Mouse (Mus musculus) lung, postnatal 14 days (tissue): ENCODE measurements at regions not wholly inside any gene's neighbourhood (a gene's known extent, or its start where the extent isn't known, plus 50 kb on each side); places are given as distances from the start of the nearest gene placed in this dataset.

Experiments
- DNase-seq: peaks from one replicate; pipeline ENCODE4 v3.0.0; 2021

DNA sequence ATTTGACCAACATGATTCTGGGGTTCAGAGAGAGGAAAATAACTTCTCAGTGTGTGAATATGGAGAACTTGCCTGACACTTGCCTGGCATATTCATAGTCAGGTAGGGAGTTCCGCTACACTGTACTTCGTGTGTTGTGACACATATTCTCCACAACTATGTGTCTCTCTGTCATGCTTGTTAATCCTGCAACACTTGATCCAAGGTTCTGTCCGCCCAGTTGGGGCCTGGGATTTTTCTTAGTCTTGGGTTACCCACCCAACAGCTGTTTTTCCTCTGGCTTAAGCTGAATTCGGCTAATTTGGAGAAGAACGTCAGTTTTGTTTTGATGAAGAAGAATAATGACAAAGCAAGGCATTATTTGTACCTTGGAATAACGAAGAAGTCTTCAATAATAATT is 168.8 kb upstream of the Tnp1 start:
- DNase-seq, result no peak

DNA sequence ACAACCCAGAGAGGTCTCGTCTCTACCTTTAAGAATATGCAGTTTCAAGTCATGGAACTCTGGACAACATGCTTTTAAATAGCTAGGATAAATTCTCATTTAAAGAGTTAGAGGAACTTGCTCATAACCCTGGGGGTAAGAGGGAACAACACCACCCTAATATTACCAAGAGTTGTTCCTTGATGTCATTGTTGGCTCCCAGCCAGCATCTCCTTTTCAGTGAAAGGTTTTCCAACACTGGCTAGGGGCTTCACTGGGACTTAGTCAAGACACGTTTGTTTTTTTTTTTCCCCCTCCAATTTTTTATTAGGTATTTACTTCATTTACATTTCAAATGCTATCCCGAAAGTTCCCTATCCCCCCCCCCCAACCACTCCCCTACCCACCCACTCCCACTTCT is 163.1 kb upstream of the Tnp1 start:
- DNase-seq, result no peak

DNA sequence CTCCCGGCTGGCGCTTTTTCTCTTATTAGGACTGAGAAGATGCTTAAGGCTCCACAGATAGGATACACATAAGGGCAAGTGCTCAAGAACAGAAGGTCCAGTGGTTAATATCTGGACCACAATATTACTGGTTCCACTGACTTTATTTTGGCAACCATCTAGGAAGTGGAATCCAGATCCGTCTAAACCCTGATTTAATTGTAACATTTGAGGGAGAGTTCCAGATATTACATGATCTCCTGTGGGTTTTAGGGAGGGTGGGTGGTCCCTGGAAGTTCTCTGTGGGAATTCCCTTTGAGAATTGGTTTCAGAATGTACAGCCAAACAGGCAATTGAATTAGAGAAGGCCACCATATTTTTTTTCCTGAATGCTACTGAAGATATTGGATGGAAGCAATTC is 161.4 kb upstream of the Tnp1 start:
- DNase-seq, result no peak

DNA sequence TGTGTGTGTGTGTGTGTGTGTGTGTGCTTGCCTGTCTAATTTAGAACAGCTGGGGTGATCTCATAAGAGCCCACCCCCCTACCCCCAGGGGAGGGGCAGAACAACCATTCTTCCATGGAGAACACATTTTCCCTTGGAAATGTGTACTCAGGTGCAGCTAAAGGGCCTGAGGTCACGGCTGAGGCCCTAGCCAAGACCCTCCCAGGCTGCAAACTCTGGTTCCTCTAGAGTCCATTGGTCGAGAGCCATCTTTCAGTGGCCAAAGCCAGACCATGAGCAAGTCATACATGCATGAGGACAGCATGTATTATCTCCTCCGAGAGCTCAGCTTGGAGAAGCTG is 154.9 kb upstream of the Tnp1 start:
- DNase-seq, result no peak

DNA sequence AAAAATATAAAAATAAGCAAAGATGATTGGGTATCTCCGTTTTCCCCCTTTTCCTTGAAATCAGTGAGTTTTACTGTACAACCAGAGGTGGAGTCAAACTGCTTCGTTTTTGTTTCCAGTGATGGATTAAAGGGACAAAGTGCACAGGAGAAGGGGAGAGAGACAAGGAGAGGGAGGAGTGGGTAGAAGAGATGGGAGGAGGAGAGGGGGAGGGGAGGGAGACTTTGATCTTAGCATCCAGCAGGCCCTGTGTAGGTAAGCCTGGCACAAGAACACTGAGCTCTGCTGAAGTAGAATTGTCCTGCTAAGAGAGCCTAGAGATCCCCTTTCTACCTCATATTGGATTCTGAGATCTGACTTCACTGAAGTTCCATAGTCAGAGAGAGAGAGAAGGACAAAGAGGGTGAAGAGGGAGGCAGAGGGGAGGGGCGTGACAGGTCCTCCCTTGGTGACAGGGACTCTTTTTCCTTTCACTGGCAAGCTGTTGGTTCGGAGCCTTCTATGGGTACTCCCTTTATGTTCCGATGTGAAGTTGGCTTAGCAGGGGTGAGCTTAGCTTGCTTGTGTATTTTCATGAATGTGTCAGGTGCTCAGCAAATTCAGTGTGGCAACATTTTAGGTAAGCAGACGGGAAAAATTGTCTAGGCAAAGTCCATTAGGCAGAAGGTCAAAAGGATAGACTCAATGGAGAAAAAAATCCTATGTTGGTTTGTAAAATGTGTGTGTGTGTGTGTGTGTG is 154.4 kb upstream of the Tnp1 start:
- no peak for DNase-seq

DNA sequence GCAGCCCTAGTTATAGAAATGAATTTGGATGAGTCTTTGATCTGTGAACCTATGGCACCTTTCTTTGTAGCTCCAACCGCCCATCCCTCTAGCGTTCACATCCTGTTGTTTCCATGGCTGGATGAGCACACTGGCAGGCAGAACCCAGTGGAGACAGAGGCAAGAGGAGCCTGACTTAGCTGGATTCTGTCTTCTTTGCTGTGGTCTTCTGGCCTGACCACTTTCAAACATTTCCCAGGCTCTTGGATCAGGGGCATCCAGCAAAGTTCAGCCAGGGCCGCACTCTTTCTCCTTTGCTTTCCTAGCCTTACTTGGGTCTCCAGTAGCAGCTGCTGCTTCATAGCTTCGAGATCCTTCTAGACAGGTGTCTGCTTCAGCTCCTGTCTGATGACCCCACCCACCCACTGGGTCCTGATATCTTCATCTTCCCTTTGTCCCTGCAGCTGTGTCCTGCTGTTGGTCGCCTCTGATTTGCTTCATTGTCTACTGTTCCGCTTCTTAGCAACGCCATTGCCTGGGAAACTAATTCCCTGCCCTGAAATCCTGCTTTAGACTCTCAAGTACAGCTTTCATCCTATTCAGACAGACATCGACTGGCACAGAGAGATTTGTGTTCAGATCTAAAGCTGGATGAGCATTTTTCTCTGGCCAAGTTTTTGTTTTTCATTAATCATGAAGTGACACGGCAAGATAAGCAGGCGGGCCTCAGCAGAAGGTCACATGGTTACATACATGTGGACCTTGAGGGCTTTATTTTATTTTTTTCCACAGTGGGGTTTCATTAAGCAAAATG is 153.6 kb upstream of the Tnp1 start:
- no peak for DNase-seq

DNA sequence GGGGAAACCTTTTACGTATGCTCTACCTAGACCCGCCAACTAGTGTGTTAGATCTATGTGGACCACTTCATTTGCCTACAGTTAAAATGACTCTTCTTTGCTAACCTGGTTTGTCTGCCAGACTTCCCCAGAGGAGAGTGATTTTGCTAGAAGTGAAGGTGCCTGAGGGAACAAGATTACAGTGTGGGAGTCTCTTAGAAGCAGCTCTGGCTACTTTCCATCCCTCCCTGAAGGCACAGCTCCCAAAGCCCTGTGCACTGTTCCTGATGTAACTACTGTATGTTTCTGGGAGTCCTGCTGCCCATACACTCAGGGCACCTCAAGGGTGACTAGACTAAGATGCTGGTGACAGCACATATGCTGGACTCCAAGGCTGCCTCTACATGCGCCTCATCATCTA is 144.5 kb upstream of the Tnp1 start:
- no peak for DNase-seq

DNA sequence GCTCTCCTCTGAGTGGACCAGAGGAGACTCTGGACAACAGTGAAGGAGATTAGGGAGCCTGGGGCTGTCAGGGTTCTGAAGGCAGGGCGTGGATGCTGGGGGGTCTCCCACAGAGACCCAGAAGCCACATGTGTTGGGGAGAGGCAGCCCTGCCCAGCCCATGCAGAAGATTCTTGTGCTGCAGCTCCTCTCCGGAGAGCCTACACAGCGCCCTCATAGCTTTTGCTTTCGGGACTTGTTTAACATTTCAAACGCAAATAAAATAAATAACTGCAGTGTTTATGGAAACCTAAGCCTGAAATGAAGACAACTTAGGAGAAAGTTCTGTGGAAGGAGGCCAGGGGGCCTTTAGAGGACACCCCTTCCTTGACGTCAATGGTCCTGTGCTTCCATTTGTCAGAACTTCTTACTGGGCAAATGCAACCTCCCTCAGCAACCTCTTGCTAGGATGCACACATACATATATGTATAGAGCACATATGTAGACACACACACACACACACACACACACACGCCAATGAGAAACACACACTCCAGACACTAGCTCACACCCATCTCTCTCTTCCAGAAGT is 143.8 kb upstream of the Tnp1 start:
- no peak for DNase-seq

DNA sequence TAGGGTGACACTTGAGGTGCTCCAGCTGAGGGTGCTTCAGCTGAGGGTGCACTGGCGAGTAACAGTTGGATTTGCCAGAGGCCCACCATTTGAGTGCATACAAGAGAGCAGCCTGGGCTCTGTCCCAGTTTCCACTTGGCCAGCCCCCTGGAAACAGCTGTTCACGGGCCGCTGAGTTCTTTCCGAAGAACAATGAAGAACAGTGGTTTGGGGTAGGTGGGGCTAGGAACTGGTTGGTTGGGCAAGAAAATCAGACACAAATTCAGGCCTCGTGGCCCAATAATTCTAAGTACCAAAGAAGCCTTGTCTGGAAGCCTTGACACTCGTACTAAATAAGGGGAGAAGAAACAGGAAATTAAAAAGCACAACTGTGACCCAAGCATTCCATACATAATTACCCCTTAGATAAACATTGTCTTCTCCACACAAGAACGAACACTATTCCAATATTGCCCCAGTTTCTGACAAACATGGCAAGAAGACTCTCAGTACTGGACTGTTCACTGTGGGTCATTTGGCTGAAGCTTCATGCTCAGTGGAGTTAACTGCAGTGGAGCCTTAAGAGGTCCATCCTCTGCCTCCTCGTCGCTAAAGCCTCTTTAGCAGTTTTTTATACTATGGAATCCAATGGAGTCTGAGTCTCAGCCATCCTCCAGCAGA is 137.9 kb upstream of the Tnp1 start:
- DNase-seq, result peak; percentile 53

DNA sequence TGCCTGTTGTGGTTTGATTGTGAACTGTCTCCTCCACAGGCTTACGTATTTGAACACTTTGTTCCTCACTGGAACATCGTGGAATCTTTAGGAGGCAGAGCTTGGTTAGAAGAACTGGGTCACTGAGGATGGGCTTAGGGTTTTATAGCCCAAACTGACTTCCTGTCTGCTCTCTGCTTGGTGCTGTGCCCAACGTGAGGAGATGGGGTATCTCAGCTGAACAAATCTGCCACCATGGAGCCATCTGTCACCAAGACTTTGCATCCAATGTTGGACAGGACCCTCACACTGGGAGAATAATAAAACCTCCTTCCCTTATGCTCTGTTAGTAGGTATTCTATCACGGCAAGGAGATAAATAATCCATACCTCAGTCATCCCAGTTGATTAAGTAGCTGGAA is 134.2 kb upstream of the Tnp1 start:
- no peak for DNase-seq

DNA sequence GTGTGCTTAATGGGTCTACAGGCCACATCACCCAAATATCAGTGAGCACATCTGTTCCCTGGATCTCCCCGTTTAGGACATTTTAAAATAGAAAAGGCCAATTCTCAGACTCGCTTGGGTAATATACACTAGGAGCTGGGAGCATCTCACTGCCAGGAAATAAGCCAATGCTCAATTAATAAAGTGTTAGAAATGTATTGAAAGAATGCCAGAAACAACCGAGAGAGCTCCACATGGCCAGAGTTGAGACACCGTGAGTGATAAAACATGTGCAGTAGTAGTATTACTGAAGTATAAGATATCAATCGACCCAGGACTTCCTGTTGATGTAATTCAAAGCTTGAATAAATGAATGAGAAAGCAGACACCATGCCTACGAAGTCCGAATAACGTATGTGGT is 127.1 kb upstream of the Tnp1 start:
- no peak for DNase-seq

DNA sequence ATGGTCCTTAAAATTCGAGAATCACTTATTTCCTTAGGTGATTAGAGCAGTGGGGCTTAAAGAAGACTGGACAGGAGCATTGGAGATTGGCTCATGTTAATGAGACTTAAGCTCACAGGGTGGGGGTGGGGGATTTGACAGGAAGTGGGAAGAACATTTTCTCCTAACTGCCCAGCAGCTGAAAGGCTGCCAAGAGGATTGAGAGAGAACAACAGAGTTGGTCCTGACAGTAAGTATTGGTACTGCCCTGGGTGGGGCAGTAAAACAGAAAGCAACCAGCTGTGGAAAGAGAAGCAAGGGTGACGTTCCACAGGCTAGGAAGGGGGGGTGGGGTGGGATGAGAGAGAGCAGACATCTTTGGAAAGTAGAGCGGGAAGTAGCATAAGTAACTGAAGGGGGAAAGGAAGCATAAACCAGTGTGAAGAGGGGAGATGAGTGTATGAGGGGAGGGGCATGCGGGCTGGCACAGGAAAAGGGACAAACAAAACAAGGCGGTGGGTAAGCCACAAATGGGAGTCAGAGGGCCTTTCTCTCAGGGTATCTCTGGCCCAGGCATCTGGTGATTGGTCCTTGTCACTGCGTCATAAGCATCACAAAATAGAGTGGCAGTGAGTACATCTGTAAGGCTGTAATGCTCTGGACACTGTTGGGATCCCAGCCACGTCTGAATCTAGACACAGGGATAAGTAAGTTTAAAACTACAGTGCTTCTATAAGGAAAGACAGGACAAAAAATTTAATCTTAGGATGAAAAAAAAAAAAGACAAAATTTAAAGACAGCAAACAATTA is 125.0 kb upstream of the Tnp1 start:
- peak; percentile 66 for DNase-seq

DNA sequence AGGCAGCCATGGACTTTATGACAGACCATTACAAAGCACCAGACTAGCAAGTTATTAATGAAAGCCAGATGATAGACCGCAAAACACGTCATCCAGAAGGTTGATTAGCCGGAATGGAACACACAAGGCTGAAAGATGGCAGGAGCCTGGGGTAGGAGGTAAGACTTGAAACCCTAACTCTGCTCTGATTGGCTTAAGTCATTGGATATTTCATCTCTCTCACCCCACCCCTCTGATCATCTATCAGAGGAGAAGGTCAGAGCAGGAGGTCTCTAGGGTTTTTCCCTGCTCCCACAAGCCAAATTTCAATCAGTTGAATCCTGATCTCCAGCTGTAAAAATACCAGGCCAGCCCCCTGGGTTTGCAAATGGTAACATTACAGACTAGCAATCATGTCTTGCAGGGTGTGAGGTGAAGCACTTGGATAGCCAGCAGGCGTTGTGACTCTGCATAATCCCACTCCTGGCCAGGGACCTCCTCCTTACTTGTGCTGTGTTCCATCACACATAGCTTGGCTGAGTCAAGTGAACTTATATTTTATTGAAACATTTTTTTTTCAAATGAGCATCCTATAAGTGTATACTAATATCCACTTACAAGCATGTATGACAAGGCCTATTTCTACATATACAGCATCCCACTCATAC is 114.6 kb upstream of the Tnp1 start:
- no peak for DNase-seq

DNA sequence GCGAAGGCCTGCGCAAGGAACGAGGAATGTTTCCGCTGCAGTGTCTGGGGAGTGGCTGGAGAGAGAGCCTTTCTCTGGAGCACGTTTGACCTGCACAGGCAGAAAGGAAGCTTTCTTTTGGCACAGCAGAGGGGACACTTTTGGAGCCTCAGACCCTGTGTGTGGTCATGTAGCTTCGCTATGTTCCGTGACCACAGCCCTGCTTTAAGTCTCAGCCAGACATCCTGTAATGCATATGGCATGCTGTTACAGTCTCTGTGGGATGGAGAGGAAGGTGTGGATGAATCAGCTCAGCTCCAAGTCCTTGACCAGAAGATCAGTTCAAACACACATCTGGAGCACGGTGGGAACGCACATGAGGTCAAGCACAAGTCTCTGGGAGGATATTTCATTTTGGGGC is 107.3 kb upstream of the Tnp1 start:
- DNase-seq, result no peak

DNA sequence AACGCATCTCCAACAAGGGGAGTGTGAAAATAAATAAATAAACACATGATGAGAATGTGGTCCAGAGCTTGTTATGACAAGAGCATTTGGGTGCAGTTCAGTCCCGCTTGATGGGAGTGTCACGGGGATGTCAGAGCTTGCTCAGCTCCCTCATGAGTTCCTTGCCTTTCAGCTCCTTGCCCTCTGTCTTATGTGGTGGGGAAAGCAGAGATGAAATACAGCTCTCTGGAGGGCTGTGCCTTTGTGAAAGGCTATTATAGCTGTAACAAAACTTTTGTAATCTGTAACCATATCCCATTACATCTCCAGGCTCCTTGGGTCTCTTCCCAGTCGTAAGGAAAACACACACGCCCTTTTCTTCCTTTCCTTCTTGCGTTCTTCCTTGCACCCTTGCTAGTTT is 103.0 kb upstream of the Tnp1 start:
- no peak for DNase-seq

DNA sequence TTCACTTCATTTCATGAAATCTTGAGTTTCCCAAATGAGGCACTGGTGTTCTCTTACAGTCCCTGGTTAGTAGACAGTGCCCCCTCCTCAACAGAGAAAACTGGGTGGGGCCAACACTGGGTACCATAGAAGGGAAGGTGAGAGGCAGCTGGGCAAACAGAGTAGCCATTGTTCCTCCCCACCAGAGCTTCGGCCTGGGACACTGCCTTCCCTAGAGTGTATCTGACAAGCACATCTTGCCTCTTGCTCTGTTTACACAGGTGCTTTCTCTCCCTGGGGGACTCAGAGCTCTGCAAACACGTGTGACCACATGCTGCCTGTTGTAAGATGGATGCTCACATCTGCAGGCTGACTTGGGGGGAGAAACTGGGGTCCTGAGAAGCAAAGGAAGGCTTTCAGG is 100.8 kb upstream of the Tnp1 start:
- no peak for DNase-seq

DNA sequence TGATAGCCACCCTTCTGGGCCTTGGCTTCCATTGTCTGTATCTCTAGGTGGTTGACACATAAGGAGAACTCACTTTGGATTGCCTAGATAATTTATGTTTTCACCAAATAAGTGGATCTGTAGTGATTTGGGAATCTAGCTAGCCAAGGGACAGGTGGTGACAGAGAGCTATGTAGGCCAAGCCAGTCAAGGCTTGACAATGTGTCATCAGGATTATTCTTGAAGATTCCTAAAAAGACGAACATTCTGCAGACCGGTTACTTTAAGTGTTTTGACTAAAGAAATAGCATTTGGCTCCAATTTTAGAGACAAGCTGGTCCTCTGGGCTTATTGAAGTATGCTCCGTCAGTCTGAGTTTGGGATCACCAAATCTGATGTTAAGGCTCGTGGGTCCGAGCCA is 100.1 kb upstream of the Tnp1 start:
- DNase-seq, result no peak

DNA sequence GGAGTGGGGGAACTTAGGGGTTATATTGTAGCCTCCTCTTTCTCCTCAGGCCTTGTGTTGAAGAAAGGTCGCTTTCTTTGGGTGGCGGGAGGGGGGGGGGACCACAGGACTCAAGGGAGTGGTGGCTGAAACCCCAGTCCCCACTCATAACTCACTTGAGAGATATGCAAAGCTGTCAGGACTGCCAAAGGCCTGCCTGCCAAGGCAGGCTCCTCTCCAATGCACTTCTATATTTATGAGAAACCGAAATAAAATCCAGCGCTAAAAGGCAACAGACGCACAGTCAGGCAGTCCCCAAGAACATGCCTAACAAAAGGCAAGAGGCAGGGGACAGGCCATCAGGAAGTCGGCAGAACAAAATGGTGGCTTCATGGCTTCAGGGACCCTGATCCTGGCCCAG is 97.4 kb upstream of the Tnp1 start:
- DNase-seq, result peak; percentile 18

DNA sequence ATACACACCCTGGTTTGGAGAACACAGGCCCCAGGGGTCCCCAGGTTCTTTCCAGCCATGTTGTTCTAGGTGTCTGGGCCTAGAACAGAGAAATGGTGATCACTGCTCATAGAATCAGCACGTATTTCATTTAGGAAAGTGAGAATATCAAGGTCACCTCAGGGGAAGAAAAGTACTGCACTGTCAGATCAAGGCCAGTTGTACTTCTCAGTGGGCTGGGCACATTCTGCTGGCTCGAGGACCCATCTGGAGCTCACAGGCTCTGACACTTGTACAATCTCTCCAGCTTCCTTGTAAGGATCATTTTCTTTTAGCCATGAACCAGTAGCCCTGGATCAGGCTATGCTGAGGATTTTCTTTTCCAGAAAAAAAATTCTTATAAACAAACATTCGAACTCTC is 97.0 kb upstream of the Tnp1 start:
- no peak for DNase-seq

DNA sequence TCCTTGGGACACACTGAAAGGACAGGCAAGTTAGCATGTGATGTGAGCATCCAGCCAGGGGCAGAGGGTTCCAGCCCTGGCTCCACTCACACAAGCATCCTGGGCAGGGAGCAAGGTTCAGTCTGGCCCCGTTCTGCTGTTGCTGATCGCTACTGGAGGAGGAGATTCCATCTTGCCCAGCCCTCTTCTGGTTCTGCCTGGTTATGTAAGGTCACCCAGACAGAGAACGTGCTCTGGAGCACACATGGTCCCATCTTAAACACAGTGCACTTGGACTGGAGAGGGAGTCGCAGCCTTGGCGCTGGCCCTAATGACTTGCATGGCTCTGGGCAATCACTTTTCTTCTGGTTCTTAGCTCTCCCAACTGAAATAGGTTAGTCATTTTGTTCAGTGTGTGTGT is 96.2 kb upstream of the Tnp1 start:
- DNase-seq, result peak; percentile 11

DNA sequence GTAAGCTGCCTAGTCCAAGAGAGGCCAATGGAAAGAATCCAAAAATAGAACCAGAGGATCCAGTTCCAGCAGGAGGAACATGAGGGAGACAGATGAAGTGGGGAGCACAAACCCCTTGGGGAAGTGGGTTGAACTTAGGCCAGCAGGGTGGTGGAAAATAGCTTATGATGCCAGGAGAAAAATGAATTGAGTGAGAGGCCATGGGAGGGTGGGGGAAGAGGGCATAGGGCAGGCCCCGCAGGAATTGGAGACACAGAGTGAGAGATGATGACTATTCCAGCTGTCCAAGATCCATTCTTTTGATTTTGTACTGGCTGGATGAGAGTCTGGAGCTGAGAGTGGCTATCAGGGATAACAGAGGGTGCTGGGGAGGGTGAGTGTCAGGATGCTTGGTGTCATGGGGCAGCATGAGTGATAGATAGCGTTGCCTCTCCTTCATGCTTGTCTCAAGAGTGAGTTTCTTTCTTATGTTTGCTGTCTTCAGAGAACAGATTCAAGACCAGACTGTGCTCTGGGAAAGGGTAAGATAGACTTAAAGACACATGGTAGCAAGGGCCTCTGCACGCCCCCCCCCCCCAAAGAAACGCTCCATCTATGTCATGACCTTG is 90.3 kb upstream of the Tnp1 start:
- peak; percentile 63 for DNase-seq
